Mouse (Mus musculus) ES-Bruce4 (cell line): ENCODE measurements around the gene Stc2. TPM values are rescaled to one million over a fixed set of nuclear protein-coding genes. Genes with fewer than 3 reads are reported as not detected.

Experiments used
- H3K27ac ChIP-seq: 2 replicates; pipeline ENCODE4 v1.5.1; 2012; ENCODE audit warnings: low read length, inconsistent platforms; ENCODE audit not compliant: insufficient read depth
- H3K27me3 ChIP-seq: 2 replicates; pipeline ENCODE4 v1.6.1; 2012; ENCODE audit warnings: mild to moderate bottlenecking, low read length, inconsistent platforms; ENCODE audit not compliant: control insufficient read depth, poor library complexity, insufficient read depth, severe bottlenecking
- H3K36me3 ChIP-seq: 2 replicates; pipeline ENCODE4 v1.6.1; 2012; ENCODE audit warnings: inconsistent platforms, mild to moderate bottlenecking, low read length, moderate library complexity; ENCODE audit not compliant: control insufficient read depth, poor library complexity, insufficient read depth, severe bottlenecking
- H3K4me1 ChIP-seq: one replicate; pipeline ENCODE4 v1.8.1; 2011; ENCODE audit warnings: low read length; ENCODE audit not compliant: control insufficient read depth, insufficient read depth
- H3K4me3 ChIP-seq: 2 replicates; pipeline ENCODE4 v1.5.1; 2011; ENCODE audit warnings: low read depth, mild to moderate bottlenecking, low read length
- H3K9ac ChIP-seq: 2 replicates; pipeline ENCODE4 v1.6.1; 2012; ENCODE audit warnings: low read depth, mild to moderate bottlenecking, inconsistent platforms; ENCODE audit not compliant: poor library complexity, severe bottlenecking
- H3K9me3 ChIP-seq: replicated peaks from 2 replicates; pipeline ENCODE4 v1.6.1; 2012; ENCODE audit warnings: mild to moderate bottlenecking, low read length, inconsistent platforms; ENCODE audit not compliant: control insufficient read depth, poor library complexity, insufficient read depth, severe bottlenecking
- CTCF ChIP-seq: IDR thresholded peaks from one replicate; pipeline ENCODE4 v1.8.1; 2011; ENCODE audit warnings: low read depth, low read length
- EP300 ChIP-seq: IDR thresholded peaks from 2 replicates; pipeline ENCODE4 v1.6.1; 2011; ENCODE audit warnings: low read depth, low read length; ENCODE audit not compliant: insufficient read depth
- POLR2A ChIP-seq: IDR thresholded peaks from one replicate; pipeline ENCODE4 v1.8.1; 2011; ENCODE audit warnings: low read length; ENCODE audit not compliant: insufficient read depth
- polyA plus RNA-seq: library from polyadenylated mRNA; stranded (reverse); fragments of >200 nt; gene quantifications from 2 replicates; pipeline ENCODE4 v1.2.4, GENCODE M21; 2011; ENCODE audit warnings: low read depth; ENCODE audit not compliant: missing spikeins, insufficient read depth, insufficient read length

Gene Stc2
- polyA plus RNA-seq, 1 experiment, result 3.7 TPM

GRCm38 (mm10) chr11:31365280-31365679, 4.6 kb downstream of the Stc2 start:
- Histone ChIP-seq H3K9ac (no peak overlapping the region), H3K36me3 (peaks cover 3% of the 10 kb centered on the region; the same call in 1 of the 2 replicates), H3K9me3 (no peaks in the 10 kb centered on the region), H3K27me3 (peaks cover 2% of the 10 kb centered on the region; the same call in 1 of the 2 replicates), H3K4me3 (no peak overlapping the region), H3K4me1 (no peaks in the 10 kb centered on the region), H3K27ac (no peak overlapping the region)
- TF ChIP-seq CTCF (no peak), POLR2A (no peak), EP300 (no peak)

GRCm38 (mm10) chr11:31362856-31363255, 7.0 kb downstream of the Stc2 start:
- TF ChIP-seq CTCF, result no peak
- no peak for TF ChIP-seq EP300
- no peak for TF ChIP-seq POLR2A
- H3K36me3 ChIP-seq, result peaks cover 3% of the 10 kb centered on the region; the same call in 1 of the 2 replicates

GRCm38 (mm10) chr11:31362330-31362729, 7.5 kb downstream of the Stc2 start:
- no peaks in the 10 kb centered on the region for H3K27me3 ChIP-seq
- TF ChIP-seq CTCF (no peak), POLR2A (no peak), EP300 (no peak)
- no peak overlapping the region for H3K9ac ChIP-seq
- H3K36me3 ChIP-seq, result peaks cover 3% of the 10 kb centered on the region; the same call in 1 of the 2 replicates
- no peaks in the 10 kb centered on the region for H3K9me3 ChIP-seq
- H3K4me1 ChIP-seq, result no peaks in the 10 kb centered on the region
- no peak overlapping the region for H3K4me3 ChIP-seq
- no peak overlapping the region for H3K27ac ChIP-seq

More at GRCm38 (mm10) chr11:31362856-31363255, 7.0 kb downstream of the Stc2 start:
- Histone ChIP-seq H3K4me1 (no peaks in the 10 kb centered on the region), H3K9ac (no peak overlapping the region), H3K4me3 (no peak overlapping the region), H3K27me3 (no peaks in the 10 kb centered on the region), H3K27ac (no peak overlapping the region), H3K9me3 (no peaks in the 10 kb centered on the region)

- Histone ChIP-seq H3K27me3 (no peaks in the 10 kb centered on the region), H3K4me3 (no peak overlapping the region), H3K36me3 (no peaks in the 10 kb centered on the region), H3K9me3 (no peaks in the 10 kb centered on the region), H3K27ac (no peak overlapping the region), H3K9ac (no peak overlapping the region), H3K4me1 (no peaks in the 10 kb centered on the region)
- no peak for TF ChIP-seq EP300
- no peak for TF ChIP-seq POLR2A
- TF ChIP-seq CTCF, result no peak
Measured at GRCm38 (mm10) chr11:31361047-31361446, 8.8 kb downstream of the Stc2 start.

- TF ChIP-seq EP300, result no peak
- Histone ChIP-seq H3K4me1 (no peaks in the 10 kb centered on the region), H3K27me3 (no peaks in the 10 kb centered on the region), H3K4me3 (no peak overlapping the region), H3K9me3 (no peaks in the 10 kb centered on the region), H3K9ac (no peak overlapping the region), H3K27ac (no peak overlapping the region), H3K36me3 (no peaks in the 10 kb centered on the region)
Measured at GRCm38 (mm10) chr11:31359283-31359902, 10.5 kb downstream of the Stc2 start.

GRCm38 (mm10) chr11:31358453-31358852, 11.4 kb downstream of the Stc2 start:
- Histone ChIP-seq H3K9ac (no peak overlapping the region), H3K4me3 (no peak overlapping the region), H3K27me3 (no peaks in the 10 kb centered on the region), H3K27ac (no peak overlapping the region), H3K9me3 (no peaks in the 10 kb centered on the region), H3K36me3 (no peaks in the 10 kb centered on the region), H3K4me1 (no peaks in the 10 kb centered on the region)
- TF ChIP-seq EP300 (no peak), CTCF (no peak), POLR2A (no peak)
